Mouse (Mus musculus) T-cell, adult 66 days (primary cell): ENCODE results near the gene Oxgr1. TPM values are rescaled to one million over a fixed set of nuclear protein-coding genes. Genes with fewer than 3 reads are reported as not detected.

ENCODE experiments used
- total RNA-seq, 2 experiments: library from RNA; stranded (reverse); gene quantifications; 3 replicates in 1 of 2; 4 replicates in 1 of 2; pipeline ENCODE4 v1.2.4; 2023

Gene Oxgr1
- not detected for total RNA-seq

DNA sequence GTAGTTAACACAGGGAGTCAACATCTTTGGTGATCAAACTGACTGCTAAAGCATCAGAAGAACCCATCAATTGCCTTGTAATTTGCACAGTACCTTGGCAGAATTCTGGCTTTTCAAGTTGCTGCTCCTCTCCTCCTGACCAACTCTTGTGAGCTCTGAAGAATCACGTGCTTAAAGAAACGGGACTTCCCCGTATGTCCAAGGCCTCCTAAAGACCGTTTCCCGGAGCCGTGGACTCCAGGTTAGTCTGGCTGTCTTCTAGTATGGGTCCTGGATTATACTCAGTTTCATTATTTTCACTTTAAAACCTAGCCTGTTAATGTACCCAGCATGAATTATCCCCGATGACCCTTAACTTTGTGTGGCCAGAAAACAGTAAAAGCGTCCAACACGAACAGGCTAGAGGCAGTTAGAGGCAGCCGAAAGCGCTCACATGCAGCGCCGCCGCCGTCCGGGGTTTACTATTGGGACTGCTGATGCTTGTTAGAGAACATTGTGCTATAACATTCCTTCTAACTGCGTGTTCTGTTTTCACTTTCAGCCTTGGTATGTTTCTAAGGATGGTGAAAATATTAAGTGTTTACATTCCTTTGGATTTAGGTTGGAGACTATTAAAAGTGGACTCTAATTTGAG lies at the start of gene Oxgr1:
Gene Oxgr1, minus strand, starts transcription at position 249 of the 634 bp plus-strand sequence.

Other genes starting within 250 kb of the Oxgr1 start
- 10 to 100 TPM; 79.0 to 80.7 TPM for gene Mbnl2, start 233.2 kb upstream of the Oxgr1 start, total RNA-seq